Mouse (Mus musculus): ENCODE measurements at regions not wholly inside any gene's neighbourhood (a gene's known extent, or its start where the extent isn't known, plus 50 kb on each side); places are given as distances from the start of the nearest gene placed in this dataset.

- H3K27me3 ChIP-seq = no peaks in the 10 kb centered on the region
- WGBS = 85% methylated on average over 3 of the region's 3 CpGs
- no peak overlapping the region for H3K4me3 ChIP-seq
- H3K4me2 ChIP-seq = no peak overlapping the region
- H3K36me3 ChIP-seq (ENCODE audit: poor library complexity, severe bottlenecking) = no peaks in the 10 kb centered on the region
- H3K9ac ChIP-seq = no peak overlapping the region
- ATAC-seq = no peak
- no peaks in the 10 kb centered on the region for H3K4me1 ChIP-seq
- no peak overlapping the region for H3K27ac ChIP-seq
- no peaks in the 10 kb centered on the region for H3K9me3 ChIP-seq (replicated peaks)
Observed at GRCm38 (mm10) chr13:112081935-112082334, 206.3 kb upstream of the Ankrd55 start.

GRCm38 (mm10) chr13:112084484-112085278 is 203.6 kb upstream of the Ankrd55 start:
- no peaks in the 10 kb centered on the region for H3K27me3 ChIP-seq
- no peak overlapping the region for H3K27ac ChIP-seq
- H3K4me2 ChIP-seq = 0 out of 2 replicates have a peak overlapping the region, but pooled peaks have one; percentile 16
- 53% methylated on average over 15 of the region's 15 CpGs for WGBS
- no peak overlapping the region for H3K4me3 ChIP-seq
- no peak for ATAC-seq
- H3K9ac ChIP-seq = no peak overlapping the region
- H3K9me3 ChIP-seq (replicated peaks) = no peaks in the 10 kb centered on the region
- H3K4me1 ChIP-seq = peaks cover 7% of the 10 kb centered on the region
- H3K36me3 ChIP-seq (ENCODE audit: poor library complexity, severe bottlenecking) = no peaks in the 10 kb centered on the region

GRCm38 (mm10) chr13:112088312-112088771 is 199.9 kb upstream of the Ankrd55 start:
- Histone ChIP-seq H3K9ac (no peak overlapping the region), H3K36me3 (ENCODE audit: poor library complexity, severe bottlenecking) (no peaks in the 10 kb centered on the region), H3K4me3 (no peak overlapping the region), H3K4me2 (no peak overlapping the region), H3K9me3 (replicated peaks) (no peaks in the 10 kb centered on the region), H3K27ac (no peak overlapping the region), H3K4me1 (peaks cover 7% of the 10 kb centered on the region), H3K27me3 (no peaks in the 10 kb centered on the region)
- WGBS = 34% methylated on average over 5 of the region's 5 CpGs
- no peak for ATAC-seq

- Histone ChIP-seq H3K9ac (no peak overlapping the region), H3K27ac (no peak overlapping the region), H3K36me3 (ENCODE audit: poor library complexity, severe bottlenecking) (no peaks in the 10 kb centered on the region), H3K4me1 (peaks cover 7% of the 10 kb centered on the region), H3K9me3 (replicated peaks) (no peaks in the 10 kb centered on the region), H3K4me2 (no peak overlapping the region), H3K27me3 (no peaks in the 10 kb centered on the region), H3K4me3 (no peak overlapping the region)
- ATAC-seq = no peak
- 74% methylated on average over 8 of the region's 8 CpGs for WGBS
Observed at GRCm38 (mm10) chr13:112090737-112091136, 197.5 kb upstream of the Ankrd55 start.

- Histone ChIP-seq H3K9me3 (replicated peaks) (no peaks in the 10 kb centered on the region), H3K4me2 (no peak overlapping the region), H3K9ac (no peak overlapping the region), H3K4me1 (peaks cover 7% of the 10 kb centered on the region; the same call in 1 of the 2 replicates), H3K4me3 (no peak overlapping the region), H3K27me3 (no peaks in the 10 kb centered on the region), H3K36me3 (ENCODE audit: poor library complexity, severe bottlenecking) (no peaks in the 10 kb centered on the region), H3K27ac (no peak overlapping the region)
- ATAC-seq = no peak
- 74% methylated on average over 10 of the region's 10 CpGs for WGBS
Observed at GRCm38 (mm10) chr13:112095595-112096139, 192.6 kb upstream of the Ankrd55 start.

GRCm38 (mm10) chr13:112099953-112100591 is 188.2 kb upstream of the Ankrd55 start:
- 47% methylated on average over 7 of the region's 7 CpGs for WGBS
- no peaks in the 10 kb centered on the region for H3K9me3 ChIP-seq (replicated peaks)
- H3K27ac ChIP-seq = peak overlapping the region; percentile 57; the same call in 1 of the 2 replicates
- H3K27me3 ChIP-seq = no peaks in the 10 kb centered on the region; the same call in 1 of the 2 replicates
- H3K4me2 ChIP-seq = peak overlapping the region; percentile 75
- H3K4me3 ChIP-seq = peak overlapping the region; percentile 50
- no peaks in the 10 kb centered on the region for H3K36me3 ChIP-seq (ENCODE audit: poor library complexity, severe bottlenecking)
- peak; percentile 28 for ATAC-seq
- H3K4me1 ChIP-seq = peaks cover 17% of the 10 kb centered on the region
- H3K9ac ChIP-seq = peak overlapping the region; percentile 75

GRCm38 (mm10) chr13:112100592-112101420 is 187.4 kb upstream of the Ankrd55 start:
- ATAC-seq = peak; percentile 93
- H3K4me2 ChIP-seq = peak overlapping the region; percentile 75
- peak overlapping the region; percentile 50 for H3K4me3 ChIP-seq
- H3K4me1 ChIP-seq = peaks cover 17% of the 10 kb centered on the region
- no peaks in the 10 kb centered on the region for H3K36me3 ChIP-seq (ENCODE audit: poor library complexity, severe bottlenecking)
- H3K9me3 ChIP-seq (replicated peaks) = no peaks in the 10 kb centered on the region
- peak overlapping the region; percentile 57 for H3K27ac ChIP-seq
- WGBS = 3% methylated on average over 31 of the region's 31 CpGs
- H3K9ac ChIP-seq = peak overlapping the region; percentile 75
- no peaks in the 10 kb centered on the region; the same call in 1 of the 2 replicates for H3K27me3 ChIP-seq

GRCm38 (mm10) chr13:112101421-112101756 is 186.9 kb upstream of the Ankrd55 start:
- H3K27ac ChIP-seq = peak overlapping the region; percentile 57

GRCm38 (mm10) chr13:112105953-112106352 is 182.3 kb upstream of the Ankrd55 start:
- Histone ChIP-seq H3K36me3 (ENCODE audit: poor library complexity, severe bottlenecking) (no peaks in the 10 kb centered on the region), H3K4me1 (peaks cover 8% of the 10 kb centered on the region), H3K9ac (no peak overlapping the region), H3K4me3 (no peak overlapping the region), H3K9me3 (replicated peaks) (no peaks in the 10 kb centered on the region), H3K27me3 (peaks cover 2% of the 10 kb centered on the region; the same call in 1 of the 2 replicates), H3K4me2 (no peak overlapping the region), H3K27ac (no peak overlapping the region)
- ATAC-seq = no peak
- WGBS = 92% methylated on average over 3 of the region's 3 CpGs

More at GRCm38 (mm10) chr13:112101421-112101756, 186.9 kb upstream of the Ankrd55 start:
- peak; percentile 22; the same call in 1 of the 2 replicates for ATAC-seq
- Histone ChIP-seq H3K36me3 (ENCODE audit: poor library complexity, severe bottlenecking) (no peaks in the 10 kb centered on the region), H3K9me3 (replicated peaks) (no peaks in the 10 kb centered on the region), H3K9ac (peak overlapping the region; percentile 75; the same call in 1 of the 2 replicates), H3K4me2 (peak overlapping the region; percentile 75), H3K4me1 (peaks cover 17% of the 10 kb centered on the region), H3K27me3 (no peaks in the 10 kb centered on the region; the same call in 1 of the 2 replicates), H3K4me3 (peak overlapping the region; percentile 50)
- WGBS = 55% methylated on average over 5 of the region's 5 CpGs

- H3K4me3 ChIP-seq = no peak overlapping the region
- H3K4me1 ChIP-seq = peaks cover 8% of the 10 kb centered on the region
- ATAC-seq = no peak
- H3K9me3 ChIP-seq (replicated peaks) = no peaks in the 10 kb centered on the region
- no peak overlapping the region for H3K9ac ChIP-seq
- no peaks in the 10 kb centered on the region for H3K36me3 ChIP-seq (ENCODE audit: poor library complexity, severe bottlenecking)
- WGBS = 77% methylated on average over 7 of the region's 7 CpGs
- no peak overlapping the region for H3K27ac ChIP-seq
- no peak overlapping the region for H3K4me2 ChIP-seq
- H3K27me3 ChIP-seq = no peaks in the 10 kb centered on the region; the same call in 1 of the 2 replicates
Observed at GRCm38 (mm10) chr13:112114741-112115201, 173.5 kb upstream of the Ankrd55 start.

- H3K36me3 ChIP-seq (ENCODE audit: poor library complexity, severe bottlenecking) = no peaks in the 10 kb centered on the region
- no peak overlapping the region for H3K4me2 ChIP-seq
- no peak for ATAC-seq
- H3K9ac ChIP-seq = no peak overlapping the region
- no peak overlapping the region for H3K4me3 ChIP-seq
- peaks cover 19% of the 10 kb centered on the region for H3K4me1 ChIP-seq
- H3K27ac ChIP-seq = no peak overlapping the region
- no peaks in the 10 kb centered on the region; the same call in 1 of the 2 replicates for H3K27me3 ChIP-seq
- WGBS = 78% methylated on average over 9 of the region's 9 CpGs
- H3K9me3 ChIP-seq (replicated peaks) = no peaks in the 10 kb centered on the region
Observed at GRCm38 (mm10) chr13:112116101-112116726, 172.0 kb upstream of the Ankrd55 start.
